Mouse (Mus musculus): Measurements from ENCODE around the gene Ceacam10. TPM values are rescaled to one million over a fixed set of nuclear protein-coding genes. Genes with fewer than 3 reads are reported as not detected.

Gene Ceacam10
- total RNA-seq, 2 experiments from 2014 or later: 7.1 TPM; not detected in 1

Other genes starting within 250 kb of the Ceacam10 start
- gene Irgq, start 246.5 kb upstream of the Ceacam10 start, total RNA-seq (2015; ENCODE audit: low replicate concordance): 1.1 and 1.3 TPM in 2 replicates
- 0.90 and 2.8 TPM in 2 replicates for gene Irgq, start 246.5 kb upstream of the Ceacam10 start, total RNA-seq (2017; ENCODE audit: low replicate concordance)
- not detected in 2 replicates for gene Pinlyp, start 231.1 kb upstream of the Ceacam10 start, total RNA-seq (2015; ENCODE audit: low replicate concordance)
- gene Pinlyp, start 231.1 kb upstream of the Ceacam10 start, total RNA-seq (2017; ENCODE audit: low replicate concordance): not detected in 2 replicates
- gene Xrcc1, start 230.9 kb upstream of the Ceacam10 start, total RNA-seq (2015; ENCODE audit: low replicate concordance): 37.1 and 39.4 TPM in 2 replicates
- 36.7 and 62.5 TPM in 2 replicates for gene Xrcc1, start 230.9 kb upstream of the Ceacam10 start, total RNA-seq (2017; ENCODE audit: low replicate concordance)
- 11.2 and 11.3 TPM in 2 replicates for gene Ethe1, start 189.7 kb upstream of the Ceacam10 start, total RNA-seq (2015; ENCODE audit: low replicate concordance)
- gene Ethe1, start 189.7 kb upstream of the Ceacam10 start, total RNA-seq (2017; ENCODE audit: low replicate concordance): 6.8 and 9.2 TPM in 2 replicates
- gene Zfp575, start 189.6 kb upstream of the Ceacam10 start, total RNA-seq (2015; ENCODE audit: low replicate concordance): not detected in 2 replicates
- 0.26 TPM in 1 of 2 replicates, not detected in the other for gene Zfp575, start 189.6 kb upstream of the Ceacam10 start, total RNA-seq (2017; ENCODE audit: low replicate concordance)
- not detected in 2 replicates for gene Phldb3, start 166.4 kb upstream of the Ceacam10 start, total RNA-seq (2015; ENCODE audit: low replicate concordance)
- gene Phldb3, start 166.4 kb upstream of the Ceacam10 start, total RNA-seq (2017; ENCODE audit: low replicate concordance): 0.64 and 7.0 TPM in 2 replicates
- not detected in 2 replicates for gene Lypd3, start 140.7 kb upstream of the Ceacam10 start, total RNA-seq (2015; ENCODE audit: low replicate concordance)
- not detected in 2 replicates for gene Lypd3, start 140.7 kb upstream of the Ceacam10 start, total RNA-seq (2017; ENCODE audit: low replicate concordance)
- gene Tex101, start 100.5 kb upstream of the Ceacam10 start, total RNA-seq (2015; ENCODE audit: low replicate concordance): not detected in 2 replicates
- not detected in 2 replicates for gene Tex101, start 100.5 kb upstream of the Ceacam10 start, total RNA-seq (2017; ENCODE audit: low replicate concordance)
- gene BC049730, start 68.0 kb upstream of the Ceacam10 start, total RNA-seq (2015; ENCODE audit: low replicate concordance): not detected in 2 replicates
- gene BC049730, start 68.0 kb upstream of the Ceacam10 start, total RNA-seq (2017; ENCODE audit: low replicate concordance): not detected in 2 replicates
- not detected in 2 replicates for gene Gm4763, start 50.3 kb upstream of the Ceacam10 start, total RNA-seq (2015; ENCODE audit: low replicate concordance)
- not detected in 2 replicates for gene Gm4763, start 50.3 kb upstream of the Ceacam10 start, total RNA-seq (2017; ENCODE audit: low replicate concordance)
- 39.4 and 55.5 TPM in 2 replicates for gene Cd177, start 16.9 kb upstream of the Ceacam10 start, total RNA-seq (2015; ENCODE audit: low replicate concordance)
- 37.9 and 49.0 TPM in 2 replicates for gene Cd177, start 16.9 kb upstream of the Ceacam10 start, total RNA-seq (2017; ENCODE audit: low replicate concordance)
- not detected in 2 replicates for gene Gm9844, start 85.0 kb downstream of the Ceacam10 start, total RNA-seq (2015; ENCODE audit: low replicate concordance)
- gene Gm9844, start 85.0 kb downstream of the Ceacam10 start, total RNA-seq (2017; ENCODE audit: low replicate concordance): 0.90 and 3.6 TPM in 2 replicates
- not detected in 2 replicates for gene Lypd4, start 92.7 kb downstream of the Ceacam10 start, total RNA-seq (2015; ENCODE audit: low replicate concordance)
- gene Lypd4, start 92.7 kb downstream of the Ceacam10 start, total RNA-seq (2017; ENCODE audit: low replicate concordance): not detected in 2 replicates
- not detected in 2 replicates for gene Dmrtc2, start 92.9 kb downstream of the Ceacam10 start, total RNA-seq (2015; ENCODE audit: low replicate concordance)
- not detected in 2 replicates for gene Dmrtc2, start 92.9 kb downstream of the Ceacam10 start, total RNA-seq (2017; ENCODE audit: low replicate concordance)
- 818 and 840 TPM in 2 replicates for gene Rps19, start 107.2 kb downstream of the Ceacam10 start, total RNA-seq (2015; ENCODE audit: low replicate concordance)
- 217 and 310 TPM in 2 replicates for gene Rps19, start 107.2 kb downstream of the Ceacam10 start, total RNA-seq (2017; ENCODE audit: low replicate concordance)
- gene Cd79a, start 120.2 kb downstream of the Ceacam10 start, total RNA-seq (2015; ENCODE audit: low replicate concordance): 56.2 and 74.6 TPM in 2 replicates
- gene Cd79a, start 120.2 kb downstream of the Ceacam10 start, total RNA-seq (2017; ENCODE audit: low replicate concordance): 12.7 and 14.7 TPM in 2 replicates
- gene Arhgef1, start 125.7 kb downstream of the Ceacam10 start, total RNA-seq (2015; ENCODE audit: low replicate concordance): 36.4 and 59.1 TPM in 2 replicates
- gene Arhgef1, start 125.7 kb downstream of the Ceacam10 start, total RNA-seq (2017; ENCODE audit: low replicate concordance): 35.8 and 40.3 TPM in 2 replicates
- gene Gm4881, start 167.3 kb downstream of the Ceacam10 start, total RNA-seq (2015; ENCODE audit: low replicate concordance): not detected in 2 replicates
- gene Gm4881, start 167.3 kb downstream of the Ceacam10 start, total RNA-seq (2017; ENCODE audit: low replicate concordance): not detected in 2 replicates
- 8.3 and 8.8 TPM in 2 replicates for gene Rabac1, start 195.5 kb downstream of the Ceacam10 start, total RNA-seq (2015; ENCODE audit: low replicate concordance)
- 7.3 and 18.0 TPM in 2 replicates for gene Rabac1, start 195.5 kb downstream of the Ceacam10 start, total RNA-seq (2017; ENCODE audit: low replicate concordance)
- 5.4 and 15.1 TPM in 2 replicates for gene Atp1a3, start 228.8 kb downstream of the Ceacam10 start, total RNA-seq (2015; ENCODE audit: low replicate concordance)
- gene Atp1a3, start 228.8 kb downstream of the Ceacam10 start, total RNA-seq (2017; ENCODE audit: low replicate concordance): 3.3 TPM in 1 of 2 replicates, not detected in the other

Data from erythroid progenitor cell, adult 5-6 weeks (primary cell).